Mouse (Mus musculus) midbrain, embryonic 15.5 days (tissue): Measurements from ENCODE around the gene Acta2. TPM values are rescaled to one million over a fixed set of nuclear protein-coding genes. Genes with fewer than 3 reads are reported as not detected.

Source experiments
- ATAC-seq: fragments of 200-750 bp; cut with Nextera tagmentation; replicated peaks from 2 replicates; pipeline ENCODE4 v1.8.0; 2017; ENCODE audit warnings: moderate TSS enrichment
- H3K27ac ChIP-seq: fragments of 300-500 bp; sonication (generic); 2 replicates; pipeline ENCODE4 v1.5.1; 2015; ENCODE audit warnings: mild to moderate bottlenecking, inconsistent platforms
- H3K27me3 ChIP-seq: fragments of 300-500 bp; sonication (generic); replicated peaks from 2 replicates; pipeline ENCODE4 v1.6.1; 2015; ENCODE audit warnings: inconsistent platforms
- H3K36me3 ChIP-seq: fragments of 300-500 bp; sonication (generic); replicated peaks from 2 replicates; pipeline ENCODE4 v1.6.1; 2015; ENCODE audit warnings: inconsistent platforms
- H3K4me1 ChIP-seq: fragments of 300-500 bp; sonication (generic); 2 replicates; pipeline ENCODE4 v1.6.1; 2015; ENCODE audit warnings: inconsistent platforms
- H3K4me2 ChIP-seq: fragments of 300-500 bp; sonication (generic); 2 replicates; pipeline ENCODE4 v1.6.1; 2015; ENCODE audit warnings: inconsistent platforms, mild to moderate bottlenecking, moderate library complexity
- H3K4me3 ChIP-seq: fragments of 300-500 bp; sonication (generic); 2 replicates; pipeline ENCODE4 v1.5.1; 2015; ENCODE audit warnings: mild to moderate bottlenecking, inconsistent platforms
- H3K9ac ChIP-seq: fragments of 300-500 bp; sonication (generic); 2 replicates; pipeline ENCODE4 v1.6.1; 2015; ENCODE audit warnings: mild to moderate bottlenecking, inconsistent platforms
- H3K9me3 ChIP-seq: fragments of 300-500 bp; sonication (generic); 2 replicates; pipeline ENCODE4 v1.6.1; 2016; ENCODE audit warnings: inconsistent platforms
- WGBS: fragments of 180-500 bp; shearing (Covaris S2); methylation state at CpG from one replicate; pipeline ENCODE4 v1.1.7; 2015; ENCODE audit warnings: mixed read lengths; 5-methylcytosine and 5-hydroxymethylcytosine counted together
- polyA plus RNA-seq: library from polyadenylated mRNA; unstranded; fragments of >200 nt; fragmentation: Nextera tagmentation; extraction: Ambion mirVana; gene quantifications from 2 replicates; pipeline ENCODE4 v1.2.1, GENCODE M21; 2015

Gene Acta2
- 12.0 and 13.4 TPM in 2 replicates for polyA plus RNA-seq

- Histone ChIP-seq H3K27me3 (no peaks in the 10 kb centered on the region), H3K4me1 (no peaks in the 10 kb centered on the region), H3K4me3 (no peak within 1 kb of the TSS), H3K36me3 (no peaks in the 10 kb centered on the region), H3K9me3 (no peaks in the 10 kb centered on the region), H3K27ac (no peak within 1 kb of the TSS), H3K9ac (no peak within 1 kb of the TSS), H3K4me2 (no peak within 1 kb of the TSS)
- no peak for ATAC-seq
- 60% methylated on average over 16 of the region's 16 CpGs for WGBS
Measured at GRCm38 (mm10) chr19:34254880-34255681, at the start of gene Acta2. Gene Acta2 (minus strand): TSS chr19:34255590.

- Histone ChIP-seq H3K27me3 (no peaks in the 10 kb centered on the region), H3K36me3 (no peaks in the 10 kb centered on the region), H3K9ac (no peak overlapping the region), H3K4me2 (no peak overlapping the region), H3K4me3 (no peak overlapping the region), H3K27ac (no peak overlapping the region), H3K9me3 (no peaks in the 10 kb centered on the region), H3K4me1 (no peaks in the 10 kb centered on the region)
- no peak for ATAC-seq
Measured at GRCm38 (mm10) chr19:34304917-34305316, 49.5 kb upstream of the Acta2 start.

DNA sequence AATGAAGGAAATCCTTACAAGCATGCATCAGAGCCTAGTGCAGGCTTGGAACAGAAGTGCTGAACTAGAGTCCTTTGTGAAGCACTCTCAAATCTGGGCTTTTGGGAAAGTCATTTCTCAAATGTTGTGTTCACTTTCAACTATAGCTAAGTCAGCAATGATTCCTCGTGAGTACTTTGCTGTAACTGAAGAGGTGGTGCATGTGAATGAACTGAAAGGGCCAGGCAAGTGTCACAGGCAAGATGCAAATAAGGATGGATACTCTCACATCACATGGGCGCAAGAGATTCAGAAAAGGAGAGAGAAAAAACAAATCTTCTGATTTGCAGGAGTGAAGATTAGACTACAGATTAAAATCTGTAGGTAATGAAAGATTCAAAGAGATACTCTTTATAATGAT, 45.0 kb upstream of the Acta2 start:
- no peak overlapping the region for H3K9ac ChIP-seq
- no peaks in the 10 kb centered on the region for H3K36me3 ChIP-seq
- H3K27me3 ChIP-seq = no peaks in the 10 kb centered on the region
- H3K4me3 ChIP-seq = no peak overlapping the region
- H3K9me3 ChIP-seq = no peaks in the 10 kb centered on the region
- H3K27ac ChIP-seq = no peak overlapping the region
- H3K4me2 ChIP-seq = no peak overlapping the region
- no peaks in the 10 kb centered on the region for H3K4me1 ChIP-seq
- no peak for ATAC-seq
- 77% methylated on average over 2 of the region's 2 CpGs for WGBS

DNA sequence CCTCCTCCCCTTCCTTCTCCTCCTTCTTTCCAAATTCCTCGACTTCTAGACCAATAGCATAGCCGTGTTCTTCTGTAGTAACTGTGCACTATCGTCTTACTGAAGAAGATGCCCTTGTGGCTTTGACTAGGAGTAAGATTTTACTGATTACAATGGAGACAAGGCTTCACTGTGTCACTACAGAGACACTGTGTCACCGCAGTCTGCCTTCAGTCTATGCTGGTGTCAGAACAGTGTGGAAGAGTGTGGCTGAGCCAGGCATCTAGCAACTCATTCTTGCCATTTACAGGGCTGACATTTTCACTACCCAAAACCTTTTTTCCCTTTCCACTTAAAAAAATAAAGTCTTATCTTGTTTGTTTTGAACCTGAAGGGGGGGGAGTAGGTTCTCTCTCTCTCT, 43.8 kb upstream of the Acta2 start:
- H3K27ac ChIP-seq = no peak overlapping the region
- no peak overlapping the region for H3K4me2 ChIP-seq
- H3K9me3 ChIP-seq = no peaks in the 10 kb centered on the region
- H3K27me3 ChIP-seq = no peaks in the 10 kb centered on the region
- H3K4me3 ChIP-seq = no peak overlapping the region
- ATAC-seq = no peak
- 87% methylated on average over 4 of the region's 4 CpGs for WGBS
- no peaks in the 10 kb centered on the region for H3K4me1 ChIP-seq
- H3K9ac ChIP-seq = no peak overlapping the region
- no peaks in the 10 kb centered on the region for H3K36me3 ChIP-seq

DNA sequence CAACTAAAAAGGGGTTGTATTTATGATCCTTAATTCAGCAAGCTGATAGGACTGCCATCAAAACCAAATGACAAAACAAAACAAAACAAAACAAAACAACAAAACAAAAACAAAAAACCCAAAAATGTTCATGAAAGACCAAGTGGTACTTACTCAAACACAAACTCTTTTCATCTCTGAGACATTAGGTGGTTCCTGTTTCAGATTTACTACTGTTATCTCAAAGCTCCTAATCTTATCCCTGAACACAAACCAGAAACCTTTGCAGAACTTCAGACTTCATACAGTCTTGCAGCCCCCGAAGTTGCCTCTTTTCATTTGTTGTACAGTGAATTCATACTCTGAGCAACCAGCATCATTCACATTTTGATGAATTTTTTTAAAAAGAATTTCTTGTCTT, 43.1 kb upstream of the Acta2 start:
- Histone ChIP-seq H3K4me3 (no peak overlapping the region), H3K9me3 (no peaks in the 10 kb centered on the region), H3K9ac (no peak overlapping the region), H3K27ac (no peak overlapping the region), H3K27me3 (no peaks in the 10 kb centered on the region), H3K4me1 (no peaks in the 10 kb centered on the region), H3K4me2 (no peak overlapping the region), H3K36me3 (no peaks in the 10 kb centered on the region)
- WGBS = 92% methylated on average over 1 of the region's 1 CpGs
- ATAC-seq = no peak

GRCm38 (mm10) chr19:34295442-34295841, 40.1 kb upstream of the Acta2 start:
- Histone ChIP-seq H3K9ac (no peak overlapping the region), H3K36me3 (no peaks in the 10 kb centered on the region), H3K27me3 (0 out of 2 replicates have a peak, but pooled peaks cover 2% of the 10 kb centered on the region), H3K4me2 (no peak overlapping the region), H3K27ac (no peak overlapping the region), H3K4me1 (peaks cover 5% of the 10 kb centered on the region), H3K9me3 (no peaks in the 10 kb centered on the region), H3K4me3 (no peak overlapping the region)
- WGBS = 79% methylated on average over 6 of the region's 6 CpGs
- ATAC-seq = no peak

- 79% methylated on average over 3 of the region's 3 CpGs for WGBS
- no peak for ATAC-seq
Measured at GRCm38 (mm10) chr19:34293376-34293947, 38.1 kb upstream of the Acta2 start.

DNA sequence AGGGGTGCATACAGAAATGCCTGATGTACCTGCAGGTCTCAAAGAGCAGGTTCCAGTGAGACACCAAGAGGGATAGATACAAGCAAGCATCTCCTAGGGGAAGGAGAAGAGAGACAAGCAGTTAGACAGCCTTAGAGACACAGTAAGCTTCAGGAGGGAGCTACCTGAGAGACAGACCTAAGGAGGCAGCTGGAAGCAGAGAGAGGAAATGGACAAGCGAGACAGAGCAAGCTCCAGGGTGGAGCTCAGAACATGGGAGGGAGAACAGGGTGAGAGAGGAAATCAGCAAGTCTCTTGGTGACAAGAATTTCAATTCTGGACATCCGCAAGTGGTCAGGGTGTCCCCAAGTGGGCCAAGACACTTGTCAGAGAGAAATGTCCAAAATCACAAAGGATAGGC, 37.3 kb upstream of the Acta2 start:
- Histone ChIP-seq H3K9me3 (no peaks in the 10 kb centered on the region), H3K27ac (no peak overlapping the region), H3K4me2 (no peak overlapping the region), H3K4me3 (no peak overlapping the region), H3K27me3 (0 out of 2 replicates have a peak, but pooled peaks cover 2% of the 10 kb centered on the region), H3K4me1 (peaks cover 11% of the 10 kb centered on the region), H3K36me3 (no peaks in the 10 kb centered on the region), H3K9ac (no peak overlapping the region)
- no peak for ATAC-seq
- 80% methylated on average over 2 of the region's 2 CpGs for WGBS

More at GRCm38 (mm10) chr19:34293376-34293947, 38.1 kb upstream of the Acta2 start:
- Histone ChIP-seq H3K4me2 (no peak overlapping the region), H3K9ac (no peak overlapping the region), H3K27ac (no peak overlapping the region), H3K9me3 (no peaks in the 10 kb centered on the region), H3K36me3 (no peaks in the 10 kb centered on the region), H3K27me3 (0 out of 2 replicates have a peak, but pooled peaks cover 2% of the 10 kb centered on the region), H3K4me1 (peaks cover 11% of the 10 kb centered on the region), H3K4me3 (no peak overlapping the region)

GRCm38 (mm10) chr19:34291956-34292355, 36.6 kb upstream of the Acta2 start:
- Histone ChIP-seq H3K27ac (no peak overlapping the region), H3K9ac (no peak overlapping the region), H3K36me3 (no peaks in the 10 kb centered on the region), H3K4me2 (no peak overlapping the region), H3K9me3 (no peaks in the 10 kb centered on the region), H3K27me3 (0 out of 2 replicates have a peak, but pooled peaks cover 2% of the 10 kb centered on the region), H3K4me1 (peaks cover 11% of the 10 kb centered on the region), H3K4me3 (no peak overlapping the region)
- no peak for ATAC-seq
- 81% methylated on average over 5 of the region's 5 CpGs for WGBS

DNA sequence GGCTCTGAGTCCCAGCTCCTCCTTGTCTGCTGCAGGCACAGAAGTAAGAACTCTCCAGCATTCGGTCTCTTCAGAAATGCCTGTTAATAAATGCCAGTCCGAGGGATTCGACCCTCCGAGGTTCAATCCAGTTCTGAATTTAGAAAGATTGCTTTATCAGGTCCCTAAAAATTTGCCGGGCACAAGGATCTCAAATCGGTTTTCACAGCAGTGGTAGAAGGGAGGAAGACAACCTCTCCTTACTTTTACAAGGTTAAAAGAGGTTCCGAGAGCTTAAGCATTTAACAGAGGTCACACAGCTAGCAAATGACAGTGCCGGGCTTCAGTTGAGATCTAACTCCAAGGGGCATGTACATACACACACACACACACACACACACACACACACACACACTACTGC, 36.0 kb upstream of the Acta2 start:
- Histone ChIP-seq H3K4me1 (peaks cover 11% of the 10 kb centered on the region), H3K4me3 (no peak overlapping the region), H3K27ac (no peak overlapping the region), H3K36me3 (no peaks in the 10 kb centered on the region), H3K27me3 (0 out of 2 replicates have a peak, but pooled peaks cover 2% of the 10 kb centered on the region), H3K9me3 (no peaks in the 10 kb centered on the region), H3K9ac (no peak overlapping the region), H3K4me2 (peak overlapping the region; percentile 89; the same call in 1 of the 2 replicates)
- ATAC-seq = no peak
- WGBS = 76% methylated on average over 8 of the region's 8 CpGs

- Histone ChIP-seq H3K27me3 (0 out of 2 replicates have a peak, but pooled peaks cover 2% of the 10 kb centered on the region), H3K27ac (no peak overlapping the region), H3K4me3 (peak overlapping the region; percentile 38), H3K4me2 (peak overlapping the region; percentile 89), H3K9me3 (no peaks in the 10 kb centered on the region), H3K36me3 (no peaks in the 10 kb centered on the region), H3K4me1 (peaks cover 11% of the 10 kb centered on the region), H3K9ac (peak overlapping the region; percentile 37; the same call in 1 of the 2 replicates)
- peak; percentile 27; the same call in 1 of the 2 replicates for ATAC-seq
- WGBS = 15% methylated on average over 15 of the region's 15 CpGs
Measured at GRCm38 (mm10) chr19:34290872-34291341, 35.5 kb upstream of the Acta2 start.

GRCm38 (mm10) chr19:34289948-34290789, 34.8 kb upstream of the Acta2 start, which contains the start of gene Fas:
Gene Fas (plus strand): TSS chr19:34290666.
- Histone ChIP-seq H3K36me3 (no peaks in the 10 kb centered on the region), H3K27me3 (0 out of 2 replicates have a peak, but pooled peaks cover 2% of the 10 kb centered on the region), H3K4me3 (peak within 1 kb of the TSS; percentile 38), H3K4me2 (peak within 1 kb of the TSS; percentile 89), H3K4me1 (peaks cover 11% of the 10 kb centered on the region), H3K9ac (peak within 1 kb of the TSS; percentile 37), H3K27ac (no peak within 1 kb of the TSS), H3K9me3 (no peaks in the 10 kb centered on the region)
- WGBS = 3% methylated on average over 19 of the region's 19 CpGs
- peak; percentile 94 for ATAC-seq
